Mouse (Mus musculus) midbrain, embryonic 13.5 days (tissue): ENCODE results near the gene Paip2b. TPM values are rescaled to one million over a fixed set of nuclear protein-coding genes. Genes with fewer than 3 reads are reported as not detected.
A peak's percentile ranks its signal among the peaks of the same experiment; 100 is the strongest.

Experiments used
- ATAC-seq: fragments of 200-750 bp; cut with Nextera tagmentation; 2 replicates; pipeline ENCODE4 v1.8.0; 2017; ENCODE audit warnings: mild to moderate bottlenecking, moderate TSS enrichment, moderate library complexity
- H3K27ac ChIP-seq: fragments of 300-500 bp; sonication (generic); 2 replicates; pipeline ENCODE4 v1.5.1; 2015; ENCODE audit warnings: inconsistent platforms, mild to moderate bottlenecking, moderate library complexity
- H3K27me3 ChIP-seq: fragments of 300-500 bp; sonication (generic); 2 replicates; pipeline ENCODE4 v1.6.1; 2015; ENCODE audit warnings: mild to moderate bottlenecking, inconsistent platforms
- H3K36me3 ChIP-seq: fragments of 300-500 bp; sonication (generic); 2 replicates; pipeline ENCODE4 v1.6.1; 2015; ENCODE audit warnings: mild to moderate bottlenecking, inconsistent platforms
- H3K4me1 ChIP-seq: fragments of 300-500 bp; sonication (generic); replicated peaks from 2 replicates; pipeline ENCODE4 v1.6.1; 2015; ENCODE audit warnings: inconsistent platforms
- H3K4me2 ChIP-seq: fragments of 300-500 bp; sonication (generic); replicated peaks from 2 replicates; pipeline ENCODE4 v1.6.1; 2015; ENCODE audit warnings: moderate library complexity, mild to moderate bottlenecking, inconsistent platforms
- H3K4me3 ChIP-seq: fragments of 300-500 bp; sonication (generic); replicated peaks from 2 replicates; pipeline ENCODE4 v1.5.1; 2015; ENCODE audit warnings: mild to moderate bottlenecking, inconsistent platforms
- H3K9ac ChIP-seq: fragments of 300-500 bp; sonication (generic); replicated peaks from 2 replicates; pipeline ENCODE4 v1.6.1; 2015; ENCODE audit warnings: mild to moderate bottlenecking, inconsistent platforms
- H3K9me3 ChIP-seq: fragments of 300-500 bp; sonication (generic); 2 replicates; pipeline ENCODE4 v1.6.1; 2016; ENCODE audit warnings: mild to moderate bottlenecking, inconsistent platforms
- WGBS: fragments of 180-500 bp; shearing (Covaris S2); methylation state at CpG from one replicate; pipeline ENCODE4 v1.1.7; 2015; 5-methylcytosine and 5-hydroxymethylcytosine counted together
- polyA plus RNA-seq: library from polyadenylated mRNA; unstranded; fragments of >200 nt; fragmentation: Nextera tagmentation; extraction: Ambion mirVana; gene quantifications from 2 replicates; pipeline ENCODE4 v1.2.1, GENCODE M21; 2015

Gene Paip2b
- polyA plus RNA-seq: 29.7 and 35.8 TPM in 2 replicates

DNA sequence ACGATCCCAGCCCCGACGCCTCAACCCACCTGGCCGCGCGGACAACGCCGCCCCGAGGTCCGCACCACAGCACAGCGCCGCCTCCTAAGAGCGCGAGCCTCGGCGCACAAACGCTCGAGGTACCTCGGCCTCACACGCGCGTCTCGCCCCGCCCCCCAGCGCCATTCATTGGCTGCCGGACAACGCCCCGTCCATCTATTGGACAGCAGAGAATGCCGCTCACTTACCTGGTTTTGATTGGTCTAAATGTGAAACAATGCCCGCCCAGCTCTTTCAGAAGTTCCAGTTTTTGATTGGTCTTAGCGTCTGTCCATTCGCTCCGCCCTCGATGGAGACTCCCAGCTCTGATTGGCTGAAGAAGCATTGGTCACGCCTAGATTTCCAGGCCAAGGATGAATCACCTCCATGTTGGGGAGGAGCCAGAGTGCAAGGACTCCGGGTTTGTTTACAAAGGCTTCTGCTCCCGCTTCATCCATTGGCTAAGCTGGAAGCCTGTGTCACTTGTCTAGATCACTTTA lies at the start of gene Paip2b:
Paip2b (minus strand) TSS at position 136 of the 518 bp plus-strand sequence.
- peak within 1 kb of the TSS; percentile 74 for H3K4me3 ChIP-seq
- under 1% methylated on average over 36 of the region's 37 CpGs for WGBS

DNA sequence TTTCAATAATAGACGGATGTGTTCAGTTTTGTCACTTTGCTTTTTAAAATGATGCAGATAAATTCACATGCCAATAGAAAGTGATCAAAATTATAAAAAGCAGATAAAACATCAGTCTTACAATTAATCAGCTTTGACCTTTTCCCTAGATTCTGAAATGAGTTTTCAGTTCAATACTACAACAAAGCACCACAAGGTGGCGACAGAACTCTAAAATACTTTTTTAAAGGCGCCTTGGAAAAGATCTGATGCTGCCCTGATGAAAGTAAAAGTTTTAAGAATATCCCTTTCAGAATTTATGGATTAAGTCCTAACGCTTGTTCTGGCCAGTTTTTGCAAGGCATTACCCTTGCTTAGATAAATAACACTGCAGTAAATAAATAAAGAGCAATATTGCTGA lies 48.3 kb upstream of the Paip2b start:
- no peak for ATAC-seq
- H3K27ac ChIP-seq: no peak overlapping the region
- 5% methylated on average over 4 of the region's 4 CpGs for WGBS
- H3K4me3 ChIP-seq: no peak overlapping the region
- no peaks in the 10 kb centered on the region for H3K9me3 ChIP-seq
- 0 out of 2 replicates have a peak overlapping the region, but pooled peaks have one; percentile 6 for H3K9ac ChIP-seq
- peak overlapping the region; percentile 17; the same call in 1 of the 2 replicates for H3K4me2 ChIP-seq
- no peaks in the 10 kb centered on the region for H3K36me3 ChIP-seq
- H3K4me1 ChIP-seq: no peaks in the 10 kb centered on the region
- H3K27me3 ChIP-seq: no peaks in the 10 kb centered on the region

More for the DNA sequence above, at the start of gene Paip2b:
- Histone ChIP-seq H3K9me3 (no peaks in the 10 kb centered on the region), H3K4me2 (peak within 1 kb of the TSS; percentile 75), H3K4me1 (peaks cover 21% of the 10 kb centered on the region), H3K27ac (peak within 1 kb of the TSS; percentile 91), H3K27me3 (no peaks in the 10 kb centered on the region), H3K9ac (peak within 1 kb of the TSS; percentile 82), H3K36me3 (no peaks in the 10 kb centered on the region)
- peak; percentile 99 for ATAC-seq

DNA sequence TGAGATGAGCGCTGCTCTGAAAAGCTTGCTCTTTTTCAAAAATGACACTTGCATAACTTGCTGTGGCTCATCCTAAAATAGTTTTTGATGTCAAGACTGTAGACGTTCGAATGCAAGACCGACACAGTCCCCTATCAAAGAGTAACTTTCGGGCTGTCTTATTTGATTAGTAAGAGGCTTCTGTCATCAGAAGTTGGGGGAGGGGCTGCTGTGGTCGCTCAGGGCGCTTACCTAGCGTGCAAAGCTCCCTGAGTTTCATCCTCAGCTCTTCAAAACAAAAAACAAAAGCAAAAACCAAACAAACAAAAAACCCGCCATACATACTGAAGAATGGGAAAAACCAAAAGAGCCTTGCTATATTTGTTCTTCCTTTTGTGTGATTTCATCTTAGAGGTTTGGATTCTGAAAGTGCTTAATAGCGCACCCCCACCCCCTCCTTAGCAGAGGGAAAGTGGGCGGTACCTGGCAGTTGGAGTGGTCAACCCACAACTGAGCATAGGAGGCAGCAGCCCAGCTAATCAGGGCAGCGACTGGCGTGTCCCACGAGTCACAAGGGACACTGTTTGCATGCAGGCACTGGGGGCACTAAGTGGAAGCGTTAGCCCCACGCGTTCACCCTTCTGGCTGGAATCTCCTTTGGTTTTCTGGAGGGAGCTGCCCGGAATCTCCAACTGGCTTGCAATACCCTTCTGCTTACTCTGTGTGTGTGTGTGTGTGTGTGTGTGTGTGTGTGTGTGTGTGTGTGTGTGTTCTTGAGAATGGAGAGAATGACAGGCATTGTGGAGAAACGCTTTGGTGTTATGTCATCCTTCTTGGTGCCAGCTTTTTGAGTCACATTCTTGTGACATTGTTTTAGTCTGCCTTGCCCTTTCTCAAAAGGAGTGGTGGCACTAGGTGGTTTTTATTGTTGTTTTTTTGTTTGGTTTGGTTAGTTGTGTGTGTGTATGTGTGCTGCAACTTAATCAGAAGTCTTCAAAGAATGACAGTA lies 36.4 kb upstream of the Paip2b start:
- Histone ChIP-seq H3K4me3 (peak overlapping the region; percentile 67), H3K27ac (no peak overlapping the region), H3K36me3 (no peaks in the 10 kb centered on the region), H3K9me3 (no peaks in the 10 kb centered on the region), H3K4me2 (peak overlapping the region; percentile 99), H3K4me1 (peaks cover 14% of the 10 kb centered on the region), H3K27me3 (peaks cover 7% of the 10 kb centered on the region), H3K9ac (peak overlapping the region; percentile 66)
- 2% methylated on average over 19 of the region's 19 CpGs for WGBS
- ATAC-seq: peak; percentile 54

DNA sequence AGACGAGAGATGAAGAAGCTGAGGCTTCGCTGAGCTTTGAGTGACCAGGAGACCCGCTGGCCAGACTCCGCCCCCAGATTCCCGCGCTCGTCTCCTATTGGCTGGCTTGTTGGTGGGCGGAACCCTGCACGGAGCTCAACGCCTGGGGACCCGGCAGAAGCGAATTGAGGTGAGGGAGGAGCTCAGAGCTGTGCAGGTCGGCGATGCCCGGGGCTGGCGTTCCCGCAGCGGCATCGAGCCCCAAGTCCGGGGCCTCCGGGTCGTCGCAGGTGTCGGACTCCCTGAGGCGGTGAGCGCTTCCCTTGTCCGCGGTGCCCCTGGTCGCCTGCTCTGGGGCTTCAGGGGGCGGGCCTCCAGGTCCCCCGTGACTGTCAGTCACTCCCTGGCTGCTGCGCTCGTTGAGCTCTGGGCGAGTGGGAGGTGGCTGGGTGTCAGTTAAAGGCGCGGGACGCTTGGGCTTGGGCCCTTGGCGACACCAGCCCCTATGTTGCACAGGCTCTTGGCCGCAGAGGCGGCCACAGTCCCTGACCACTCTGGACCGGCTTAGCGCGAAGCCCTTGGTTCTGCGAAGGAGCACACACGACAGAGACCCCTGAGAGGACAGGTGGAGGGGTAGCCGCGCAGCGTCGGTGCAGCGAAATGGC lies 35.5 kb upstream of the Paip2b start, which contains the start of gene Zfp638:
Zfp638 (plus strand) TSS at position 156 of the 644 bp plus-strand sequence.
- Histone ChIP-seq H3K27ac (0 out of 2 replicates have a peak within 1 kb of the TSS, but pooled peaks have one; percentile 32), H3K9me3 (no peaks in the 10 kb centered on the region), H3K4me2 (peak within 1 kb of the TSS; percentile 99), H3K36me3 (no peaks in the 10 kb centered on the region), H3K4me1 (peaks cover 14% of the 10 kb centered on the region), H3K4me3 (peak within 1 kb of the TSS; percentile 67), H3K27me3 (peaks cover 7% of the 10 kb centered on the region), H3K9ac (peak within 1 kb of the TSS; percentile 66)
- ATAC-seq: peak; percentile 97
- under 1% methylated on average over 50 of the region's 50 CpGs for WGBS

DNA sequence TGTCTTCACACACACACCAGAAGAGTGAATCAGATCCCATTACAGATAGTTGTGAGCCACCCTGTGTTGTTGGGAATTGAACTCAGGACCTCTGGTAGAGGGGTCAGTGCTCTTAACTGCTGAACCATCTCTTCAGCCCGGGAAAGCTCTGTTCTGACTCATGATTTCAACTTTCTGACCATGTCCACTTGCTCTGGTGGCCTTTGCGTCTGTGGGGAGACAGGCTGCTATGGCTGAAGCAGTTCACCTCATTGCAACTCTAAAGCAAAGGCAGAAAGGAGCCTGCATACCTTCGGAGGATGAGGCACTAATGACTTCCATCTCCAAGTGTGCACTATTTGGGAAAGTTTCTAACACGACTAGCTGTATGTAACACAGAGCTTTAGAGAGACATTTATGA lies 34.9 kb upstream of the Paip2b start:
- peaks cover 7% of the 10 kb centered on the region for H3K27me3 ChIP-seq
- H3K4me1 ChIP-seq: peaks cover 14% of the 10 kb centered on the region
- no peak overlapping the region for H3K27ac ChIP-seq
- H3K9ac ChIP-seq: no peak overlapping the region
- H3K9me3 ChIP-seq: no peaks in the 10 kb centered on the region
- no peak for ATAC-seq
- H3K36me3 ChIP-seq: no peaks in the 10 kb centered on the region
- H3K4me2 ChIP-seq: peak overlapping the region; percentile 99
- 35% methylated on average over 4 of the region's 4 CpGs for WGBS
- peak overlapping the region; percentile 67; the same call in 1 of the 2 replicates for H3K4me3 ChIP-seq

DNA sequence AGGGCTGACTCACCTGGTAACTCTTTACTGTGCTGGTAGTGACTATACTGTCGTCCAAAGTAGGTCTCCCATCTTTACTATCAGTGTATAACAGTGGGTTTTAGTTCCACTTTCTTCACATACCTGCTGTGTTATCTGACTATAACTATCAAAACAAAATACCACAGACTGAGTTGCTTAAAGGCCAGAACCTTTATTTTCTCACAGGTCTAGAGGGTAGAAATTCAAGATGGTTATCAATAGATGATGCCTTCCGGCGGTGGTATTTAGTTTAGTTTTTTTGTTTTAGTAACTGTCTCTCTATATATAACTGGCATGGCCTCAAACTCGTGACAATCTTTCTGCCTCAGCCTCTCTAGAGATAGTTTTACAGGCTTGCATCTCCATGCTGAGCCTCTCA lies 32.0 kb upstream of the Paip2b start:
- H3K36me3 ChIP-seq: no peaks in the 10 kb centered on the region
- H3K27ac ChIP-seq: no peak overlapping the region
- no peak for ATAC-seq
- H3K27me3 ChIP-seq: peaks cover 3% of the 10 kb centered on the region; the same call in 1 of the 2 replicates
- no peak overlapping the region for H3K4me3 ChIP-seq
- no peak overlapping the region for H3K9ac ChIP-seq
- 70% methylated on average over 4 of the region's 4 CpGs for WGBS
- no peaks in the 10 kb centered on the region for H3K9me3 ChIP-seq
- H3K4me2 ChIP-seq: no peak overlapping the region
- peaks cover 14% of the 10 kb centered on the region for H3K4me1 ChIP-seq

DNA sequence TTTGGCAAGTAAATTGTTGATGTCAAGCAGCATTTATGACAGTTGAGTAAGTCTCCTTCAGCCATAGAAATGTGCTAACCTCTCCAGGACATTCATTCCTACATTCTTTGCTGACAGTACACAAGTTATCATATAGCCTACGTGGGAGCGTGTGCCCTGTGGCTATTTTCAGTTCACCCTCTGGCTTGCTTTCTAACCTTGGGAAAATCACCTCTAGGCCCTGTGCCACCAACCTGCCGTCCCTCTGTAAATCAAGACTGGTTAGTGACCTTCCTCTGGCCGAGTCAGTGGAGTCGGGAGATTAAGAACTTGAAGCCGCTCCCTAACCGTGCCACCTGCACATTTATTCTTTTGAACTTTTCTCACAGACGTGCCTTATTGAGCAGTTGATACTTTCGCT lies 28.5 kb upstream of the Paip2b start:
- no peak overlapping the region for H3K27ac ChIP-seq
- no peak overlapping the region for H3K9ac ChIP-seq
- ATAC-seq: no peak
- H3K36me3 ChIP-seq: no peaks in the 10 kb centered on the region
- WGBS: 89% methylated on average over 9 of the region's 9 CpGs
- no peaks in the 10 kb centered on the region for H3K9me3 ChIP-seq
- H3K4me3 ChIP-seq: no peak overlapping the region
- H3K4me1 ChIP-seq: no peaks in the 10 kb centered on the region
- no peak overlapping the region for H3K4me2 ChIP-seq
- H3K27me3 ChIP-seq: no peaks in the 10 kb centered on the region

DNA sequence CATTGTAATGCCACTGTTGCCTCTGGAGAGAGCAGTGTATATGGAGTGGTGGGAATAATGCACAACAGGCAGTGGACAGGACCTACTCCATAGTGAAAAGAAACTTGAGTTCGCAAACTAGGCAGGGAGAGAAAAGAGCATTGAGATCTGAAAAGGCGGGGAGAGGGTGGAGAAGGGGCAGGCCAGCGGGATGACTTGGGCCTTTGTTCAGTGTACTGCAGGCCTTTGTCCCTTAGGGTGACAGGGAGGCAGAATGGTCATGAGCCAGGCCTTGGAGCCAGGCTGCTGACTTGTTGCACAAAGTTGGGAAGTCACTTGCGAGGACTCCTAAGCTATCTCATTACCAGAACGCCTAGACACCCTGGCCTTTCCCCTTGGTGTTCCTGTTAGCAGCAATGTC lies 25.9 kb upstream of the Paip2b start:
- no peaks in the 10 kb centered on the region for H3K36me3 ChIP-seq
- H3K27ac ChIP-seq: no peak overlapping the region
- no peaks in the 10 kb centered on the region for H3K27me3 ChIP-seq
- no peak overlapping the region for H3K4me3 ChIP-seq
- no peak overlapping the region for H3K9ac ChIP-seq
- H3K4me2 ChIP-seq: no peak overlapping the region
- no peaks in the 10 kb centered on the region for H3K9me3 ChIP-seq
- 56% methylated on average over 5 of the region's 5 CpGs for WGBS
- no peaks in the 10 kb centered on the region for H3K4me1 ChIP-seq
- no peak for ATAC-seq

DNA sequence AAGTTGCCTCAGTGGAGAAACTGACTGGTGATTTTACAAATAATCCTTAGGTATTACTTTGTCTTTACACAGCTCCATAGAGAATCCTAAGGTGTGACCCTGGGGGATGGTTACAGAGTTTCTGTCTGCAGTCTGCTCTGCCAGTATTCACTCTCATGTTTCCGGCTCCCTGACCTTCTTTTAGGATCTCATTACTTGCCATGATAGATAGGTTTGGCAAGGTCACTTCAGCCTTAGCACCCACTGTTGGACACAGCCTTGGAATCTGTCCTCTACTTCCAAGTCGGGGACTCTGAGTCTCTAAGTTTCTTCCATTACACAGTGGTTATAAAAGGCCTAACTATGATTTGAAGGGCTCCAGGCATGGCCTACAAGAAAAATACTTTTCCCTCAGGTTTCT lies 17.9 kb upstream of the Paip2b start:
- Histone ChIP-seq H3K27me3 (no peaks in the 10 kb centered on the region), H3K36me3 (no peaks in the 10 kb centered on the region), H3K9me3 (no peaks in the 10 kb centered on the region), H3K4me2 (no peak overlapping the region), H3K4me3 (no peak overlapping the region), H3K4me1 (no peaks in the 10 kb centered on the region), H3K9ac (no peak overlapping the region), H3K27ac (no peak overlapping the region)
- ATAC-seq: no peak
- WGBS: 97% methylated on average over 2 of the region's 2 CpGs

DNA sequence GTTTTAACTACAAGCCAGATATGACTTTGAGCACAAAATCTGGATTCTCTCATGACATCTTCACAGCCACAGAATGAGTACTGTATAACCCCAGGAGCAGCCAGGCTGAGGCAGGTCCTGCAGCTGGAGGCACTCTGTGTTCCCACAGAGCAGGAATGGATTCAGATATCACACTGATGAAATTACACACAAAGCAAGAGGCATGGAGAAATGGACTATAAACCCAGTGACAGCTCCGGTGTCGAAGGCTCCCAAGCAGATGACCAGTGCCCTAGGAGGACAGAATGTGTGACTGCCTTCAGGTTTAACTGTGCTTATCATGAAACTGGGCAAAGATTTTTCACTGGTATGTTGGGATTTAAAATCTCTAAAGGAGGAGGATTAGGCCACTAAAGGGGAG lies 14.6 kb upstream of the Paip2b start:
- no peak overlapping the region for H3K27ac ChIP-seq
- H3K4me1 ChIP-seq: no peaks in the 10 kb centered on the region
- H3K4me3 ChIP-seq: no peak overlapping the region
- H3K27me3 ChIP-seq: no peaks in the 10 kb centered on the region
- no peak overlapping the region for H3K4me2 ChIP-seq
- no peaks in the 10 kb centered on the region for H3K9me3 ChIP-seq
- H3K36me3 ChIP-seq: no peaks in the 10 kb centered on the region
- WGBS: 99% methylated on average over 2 of the region's 2 CpGs
- no peak overlapping the region for H3K9ac ChIP-seq
- ATAC-seq: no peak

DNA sequence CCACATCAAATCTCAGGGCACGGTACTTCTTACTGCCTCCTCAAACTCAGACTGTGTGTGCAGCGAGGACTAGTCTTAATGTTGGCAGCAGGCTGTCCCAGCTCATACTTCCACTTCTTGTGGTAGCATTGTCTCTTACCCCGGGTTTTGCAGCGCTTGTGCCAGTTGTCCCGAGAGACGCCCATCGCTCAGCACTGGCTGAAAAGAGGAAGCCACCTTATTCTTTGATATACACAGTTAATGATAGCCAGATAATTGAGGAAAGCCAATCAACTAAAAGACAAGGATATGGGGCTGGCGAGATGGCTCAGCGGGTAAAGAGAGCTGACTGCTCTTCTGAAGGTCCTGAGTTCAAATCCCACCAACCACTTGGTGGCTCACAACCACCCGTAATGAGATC lies 13.4 kb upstream of the Paip2b start:
- no peaks in the 10 kb centered on the region for H3K4me1 ChIP-seq
- H3K9ac ChIP-seq: no peak overlapping the region
- no peaks in the 10 kb centered on the region for H3K27me3 ChIP-seq
- no peak for ATAC-seq
- H3K4me3 ChIP-seq: no peak overlapping the region
- no peaks in the 10 kb centered on the region for H3K36me3 ChIP-seq
- WGBS: 93% methylated on average over 10 of the region's 10 CpGs
- H3K9me3 ChIP-seq: no peaks in the 10 kb centered on the region
- no peak overlapping the region for H3K4me2 ChIP-seq
- no peak overlapping the region for H3K27ac ChIP-seq

DNA sequence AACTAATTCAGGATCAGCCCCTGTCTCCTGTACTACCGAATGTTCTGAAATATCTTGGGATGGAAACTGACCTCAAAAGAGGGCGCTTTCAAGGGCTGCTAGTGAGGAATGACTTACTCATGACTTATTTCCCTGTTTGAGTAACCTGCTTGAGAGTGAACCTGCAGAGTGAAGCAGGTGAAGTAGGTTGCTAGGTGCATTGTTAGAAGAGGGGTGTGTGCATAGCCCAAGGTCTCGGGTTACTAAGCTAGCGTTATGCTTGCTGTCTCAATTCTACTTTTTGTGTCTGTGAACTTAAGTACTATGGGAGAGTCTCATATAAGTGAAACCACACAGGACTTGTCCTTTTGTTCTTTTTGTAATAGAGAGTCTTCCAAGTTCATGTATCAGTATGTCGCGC lies 8.5 kb upstream of the Paip2b start:
- Histone ChIP-seq H3K4me3 (no peak overlapping the region), H3K27ac (no peak overlapping the region), H3K27me3 (no peaks in the 10 kb centered on the region), H3K36me3 (no peaks in the 10 kb centered on the region), H3K9me3 (no peaks in the 10 kb centered on the region), H3K4me2 (no peak overlapping the region), H3K4me1 (no peaks in the 10 kb centered on the region), H3K9ac (no peak overlapping the region)
- no peak for ATAC-seq
- 92% methylated on average over 6 of the region's 6 CpGs for WGBS
